Mouse (Mus musculus) liver, embryonic 16.5 days (tissue): ENCODE results near the gene Trio. TPM values are rescaled to one million over a fixed set of nuclear protein-coding genes. Genes with fewer than 3 reads are reported as not detected.

Source experiments
- ATAC-seq: fragments of 200-750 bp; cut with Nextera tagmentation; 2 replicates; pipeline ENCODE4 v1.8.0; 2017; ENCODE audit warnings: low read depth, mild to moderate bottlenecking, moderate number of reproducible peaks, moderate library complexity
- H3K27ac ChIP-seq: fragments of 300-500 bp; sonication (generic); 2 replicates; pipeline ENCODE4 v1.5.1; 2014; ENCODE audit warnings: mild to moderate bottlenecking, low read length
- H3K27me3 ChIP-seq: fragments of 300-500 bp; sonication (generic); 2 replicates; pipeline ENCODE4 v1.6.1; 2014; ENCODE audit warnings: low read depth, low read length, mixed read lengths; ENCODE audit not compliant: control insufficient read depth, insufficient read depth
- H3K36me3 ChIP-seq: fragments of 300-500 bp; sonication (generic); 2 replicates; pipeline ENCODE4 v1.6.1; 2014; ENCODE audit warnings: mild to moderate bottlenecking; ENCODE audit not compliant: control insufficient read depth, insufficient read depth
- H3K4me1 ChIP-seq: fragments of 300-500 bp; sonication (generic); 2 replicates; pipeline ENCODE4 v1.6.1; 2014; ENCODE audit warnings: low read depth, low read length, mixed read lengths; ENCODE audit not compliant: control insufficient read depth
- H3K4me2 ChIP-seq: fragments of 300-500 bp; sonication (generic); 2 replicates; pipeline ENCODE4 v1.6.1; 2014; ENCODE audit warnings: low read depth, low read length, mixed read lengths
- H3K4me3 ChIP-seq: fragments of 300-500 bp; sonication (generic); 2 replicates; pipeline ENCODE4 v1.5.1; 2014; ENCODE audit warnings: low read depth, mild to moderate bottlenecking, low read length
- H3K9ac ChIP-seq: fragments of 300-500 bp; sonication (generic); 2 replicates; pipeline ENCODE4 v1.6.1; 2014; ENCODE audit warnings: low read depth, low read length
- H3K9me3 ChIP-seq: fragments of 300-500 bp; sonication (generic); replicated peaks from 2 replicates; pipeline ENCODE4 v1.6.1; 2016; ENCODE audit warnings: low read length; ENCODE audit not compliant: control insufficient read depth
- WGBS: fragments of 180-500 bp; shearing (Covaris S2); extraction: QIAGEN DNeasy Blood & Tissue Kit; methylation state at CpG from one replicate; pipeline ENCODE4 v1.1.7; 2014; ENCODE audit not compliant: insufficient replicate concordance; 5-methylcytosine and 5-hydroxymethylcytosine counted together
- polyA plus RNA-seq: library from polyadenylated mRNA; unstranded; fragments of >200 nt; fragmentation: Nextera tagmentation; extraction: Ambion mirVana; gene quantifications from 2 replicates; pipeline ENCODE4 v1.2.1, GENCODE M21; 2015

Gene Trio
- polyA plus RNA-seq, 1 experiment from 2014 or later, result 3.2 TPM

DNA sequence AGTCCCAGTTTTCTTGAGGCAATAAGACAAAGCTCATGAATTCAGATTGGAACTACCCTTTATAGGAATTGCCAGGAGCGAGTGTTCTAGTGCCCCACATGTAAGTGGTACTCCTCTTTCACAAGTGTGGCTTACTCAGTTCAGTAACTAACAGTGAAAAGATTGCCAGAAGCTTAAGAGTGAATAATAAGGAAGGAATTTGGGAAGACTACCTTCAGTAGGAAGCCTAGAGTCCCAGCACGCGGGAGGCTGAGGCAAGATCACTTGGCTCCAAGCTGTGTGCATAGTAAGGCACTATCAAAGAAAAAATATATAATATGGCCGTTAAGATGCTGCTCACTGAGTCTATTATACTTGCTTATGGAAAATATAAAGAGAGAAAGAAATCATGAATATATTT is 26.2 kb upstream of the Trio start:
- Histone ChIP-seq H3K9me3 (no peaks in the 10 kb centered on the region), H3K4me1 (no peaks in the 10 kb centered on the region), H3K4me3 (no peak overlapping the region), H3K27ac (no peak overlapping the region), H3K9ac (no peak overlapping the region), H3K36me3 (no peaks in the 10 kb centered on the region), H3K27me3 (no peaks in the 10 kb centered on the region), H3K4me2 (no peak overlapping the region)
- 67% methylated on average over 4 of the region's 4 CpGs for WGBS
- ATAC-seq, result no peak

DNA sequence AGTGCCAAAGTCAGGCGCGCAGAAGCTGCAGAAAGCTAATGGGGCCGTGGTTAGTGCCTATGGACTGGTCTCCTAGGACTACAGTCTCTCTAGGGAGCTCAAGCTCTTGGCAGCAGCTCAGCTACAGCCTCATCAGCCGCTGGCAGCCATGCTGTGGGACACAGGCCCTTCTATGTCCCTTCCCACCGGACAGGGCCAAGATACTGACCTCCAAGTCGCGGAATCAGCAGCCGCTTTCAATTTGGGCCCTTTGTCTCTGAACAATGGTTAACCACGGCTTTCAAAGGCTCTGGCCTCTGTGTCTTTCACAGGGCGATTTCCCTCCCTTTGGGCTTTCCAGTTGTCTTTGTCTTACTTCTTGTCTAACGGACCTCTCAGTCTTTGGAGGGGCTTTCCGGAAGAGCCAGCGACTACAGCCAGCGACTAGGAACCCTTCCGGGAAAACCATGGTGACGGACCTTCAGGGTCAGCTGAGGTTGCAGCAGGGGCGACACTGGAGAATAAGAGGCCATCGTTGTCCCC is 25.5 kb upstream of the Trio start:
- no peak for ATAC-seq

DNA sequence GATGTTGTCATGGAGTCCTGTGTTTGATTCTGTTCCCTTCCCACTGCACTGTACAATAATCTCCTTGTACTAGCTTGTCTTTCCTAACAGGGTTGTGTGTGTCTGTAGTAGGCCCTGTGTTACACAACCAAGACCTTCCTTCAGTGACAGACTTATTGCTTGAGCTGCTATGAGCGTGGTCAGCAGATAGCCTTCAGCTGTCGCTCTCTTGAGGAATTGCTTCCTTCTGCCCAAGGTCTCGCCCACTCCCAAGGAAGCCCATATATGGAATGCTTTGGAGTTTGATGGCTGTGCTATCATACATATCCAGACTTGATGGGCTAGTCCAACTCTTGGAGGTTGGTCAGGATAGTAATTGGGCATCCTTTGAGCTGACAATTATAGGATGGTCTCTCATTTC is 22.1 kb upstream of the Trio start:
- 47% methylated on average over 3 of the region's 3 CpGs for WGBS
- no peak overlapping the region for H3K4me2 ChIP-seq
- no peaks in the 10 kb centered on the region for H3K36me3 ChIP-seq
- ATAC-seq, result no peak
- no peak overlapping the region for H3K27ac ChIP-seq
- no peaks in the 10 kb centered on the region for H3K27me3 ChIP-seq
- no peak overlapping the region for H3K9ac ChIP-seq
- H3K9me3 ChIP-seq, result no peaks in the 10 kb centered on the region
- no peaks in the 10 kb centered on the region for H3K4me1 ChIP-seq
- H3K4me3 ChIP-seq, result no peak overlapping the region

More for the DNA sequence above, 25.5 kb upstream of the Trio start:
- no peak overlapping the region for H3K4me2 ChIP-seq
- no peak overlapping the region for H3K27ac ChIP-seq
- no peaks in the 10 kb centered on the region for H3K27me3 ChIP-seq
- H3K36me3 ChIP-seq, result no peaks in the 10 kb centered on the region
- WGBS, result 44% methylated on average over 18 of the region's 18 CpGs
- H3K9me3 ChIP-seq, result no peaks in the 10 kb centered on the region
- H3K4me3 ChIP-seq, result no peak overlapping the region
- no peaks in the 10 kb centered on the region for H3K4me1 ChIP-seq
- H3K9ac ChIP-seq, result no peak overlapping the region

GRCm38 (mm10) chr15:28041158-28041865 is 15.7 kb upstream of the Trio start:
- no peak overlapping the region for H3K9ac ChIP-seq
- H3K4me3 ChIP-seq, result no peak overlapping the region
- no peak for ATAC-seq
- no peaks in the 10 kb centered on the region for H3K27me3 ChIP-seq
- H3K27ac ChIP-seq, result no peak overlapping the region
- H3K4me2 ChIP-seq, result no peak overlapping the region
- no peaks in the 10 kb centered on the region for H3K36me3 ChIP-seq
- H3K4me1 ChIP-seq, result no peaks in the 10 kb centered on the region
- H3K9me3 ChIP-seq, result no peaks in the 10 kb centered on the region
- WGBS, result 33% methylated on average over 9 of the region's 9 CpGs

- H3K36me3 ChIP-seq, result no peaks in the 10 kb centered on the region
- H3K27ac ChIP-seq, result no peak overlapping the region
- no peaks in the 10 kb centered on the region for H3K4me1 ChIP-seq
- no peak for ATAC-seq
- H3K4me3 ChIP-seq, result no peak overlapping the region
- H3K9ac ChIP-seq, result no peak overlapping the region
- no peaks in the 10 kb centered on the region for H3K27me3 ChIP-seq
- WGBS, result 76% methylated on average over 6 of the region's 6 CpGs
- no peaks in the 10 kb centered on the region for H3K9me3 ChIP-seq
- no peak overlapping the region for H3K4me2 ChIP-seq
These were observed 12.0 kb upstream of the Trio start for GRCm38 (mm10) chr15:28037651-28038050.

- Histone ChIP-seq H3K4me2 (no peak overlapping the region), H3K36me3 (no peaks in the 10 kb centered on the region), H3K4me3 (no peak overlapping the region), H3K27me3 (no peaks in the 10 kb centered on the region), H3K9me3 (no peaks in the 10 kb centered on the region), H3K9ac (no peak overlapping the region), H3K27ac (no peak overlapping the region), H3K4me1 (no peaks in the 10 kb centered on the region)
- 64% methylated on average over 10 of the region's 10 CpGs for WGBS
- ATAC-seq, result no peak
These were observed 10.0 kb upstream of the Trio start for GRCm38 (mm10) chr15:28035601-28036000.

- H3K4me1 ChIP-seq, result no peaks in the 10 kb centered on the region
- ATAC-seq, result no peak
- 55% methylated on average over 10 of the region's 10 CpGs for WGBS
- H3K9me3 ChIP-seq, result no peaks in the 10 kb centered on the region
- H3K4me3 ChIP-seq, result no peak overlapping the region
- H3K27ac ChIP-seq, result no peak overlapping the region
- no peaks in the 10 kb centered on the region for H3K27me3 ChIP-seq
- H3K36me3 ChIP-seq, result no peaks in the 10 kb centered on the region
- H3K4me2 ChIP-seq, result no peak overlapping the region
- no peak overlapping the region for H3K9ac ChIP-seq
These were observed 9.0 kb upstream of the Trio start for GRCm38 (mm10) chr15:28034636-28035035.

DNA sequence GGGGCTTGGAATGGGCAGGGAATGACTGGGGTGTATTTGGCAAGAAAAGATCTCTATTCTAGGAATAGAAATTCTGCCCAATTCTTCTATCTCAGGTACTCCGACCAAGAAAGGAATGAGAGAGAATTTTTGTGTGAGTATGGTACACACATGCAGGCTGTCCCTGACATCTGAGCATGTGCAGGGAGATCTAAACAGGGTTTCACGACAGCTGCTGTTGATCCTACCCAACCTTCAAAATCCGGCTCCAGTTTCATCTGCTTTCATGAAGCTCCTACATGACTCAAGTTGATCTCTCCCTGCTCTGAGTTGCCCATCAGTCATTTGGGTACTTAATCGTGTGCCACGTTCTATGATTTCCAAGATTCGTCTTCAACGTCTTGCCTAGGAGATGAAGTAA is 3.7 kb upstream of the Trio start:
- H3K4me2 ChIP-seq, result no peak overlapping the region
- H3K4me3 ChIP-seq, result no peak overlapping the region
- H3K9ac ChIP-seq, result no peak overlapping the region
- H3K9me3 ChIP-seq, result no peaks in the 10 kb centered on the region
- no peak for ATAC-seq
- 77% methylated on average over 7 of the region's 7 CpGs for WGBS
- H3K27me3 ChIP-seq, result peaks cover 19% of the 10 kb centered on the region
- no peaks in the 10 kb centered on the region for H3K36me3 ChIP-seq
- H3K4me1 ChIP-seq, result no peaks in the 10 kb centered on the region; the same call in 1 of the 2 replicates
- H3K27ac ChIP-seq, result no peak overlapping the region

GRCm38 (mm10) chr15:28028542-28028941 is 2.9 kb upstream of the Trio start:
- no peak for ATAC-seq
- Histone ChIP-seq H3K4me1 (no peaks in the 10 kb centered on the region; the same call in 1 of the 2 replicates), H3K4me3 (no peak overlapping the region), H3K27ac (no peak overlapping the region), H3K9me3 (no peaks in the 10 kb centered on the region), H3K27me3 (peaks cover 27% of the 10 kb centered on the region), H3K4me2 (no peak overlapping the region), H3K36me3 (no peaks in the 10 kb centered on the region), H3K9ac (no peak overlapping the region)
- 70% methylated on average over 6 of the region's 6 CpGs for WGBS
